Mouse (Mus musculus): Measurements from ENCODE around the gene Il15ra. TPM values are rescaled to one million over a fixed set of nuclear protein-coding genes. Genes with fewer than 3 reads are reported as not detected.

The Il15ra gene
- polyA plus RNA-seq (2015; fragmentation: Nextera tagmentation; extraction: Ambion mirVana): 0.39 and 0.80 TPM in 2 replicates

DNA sequence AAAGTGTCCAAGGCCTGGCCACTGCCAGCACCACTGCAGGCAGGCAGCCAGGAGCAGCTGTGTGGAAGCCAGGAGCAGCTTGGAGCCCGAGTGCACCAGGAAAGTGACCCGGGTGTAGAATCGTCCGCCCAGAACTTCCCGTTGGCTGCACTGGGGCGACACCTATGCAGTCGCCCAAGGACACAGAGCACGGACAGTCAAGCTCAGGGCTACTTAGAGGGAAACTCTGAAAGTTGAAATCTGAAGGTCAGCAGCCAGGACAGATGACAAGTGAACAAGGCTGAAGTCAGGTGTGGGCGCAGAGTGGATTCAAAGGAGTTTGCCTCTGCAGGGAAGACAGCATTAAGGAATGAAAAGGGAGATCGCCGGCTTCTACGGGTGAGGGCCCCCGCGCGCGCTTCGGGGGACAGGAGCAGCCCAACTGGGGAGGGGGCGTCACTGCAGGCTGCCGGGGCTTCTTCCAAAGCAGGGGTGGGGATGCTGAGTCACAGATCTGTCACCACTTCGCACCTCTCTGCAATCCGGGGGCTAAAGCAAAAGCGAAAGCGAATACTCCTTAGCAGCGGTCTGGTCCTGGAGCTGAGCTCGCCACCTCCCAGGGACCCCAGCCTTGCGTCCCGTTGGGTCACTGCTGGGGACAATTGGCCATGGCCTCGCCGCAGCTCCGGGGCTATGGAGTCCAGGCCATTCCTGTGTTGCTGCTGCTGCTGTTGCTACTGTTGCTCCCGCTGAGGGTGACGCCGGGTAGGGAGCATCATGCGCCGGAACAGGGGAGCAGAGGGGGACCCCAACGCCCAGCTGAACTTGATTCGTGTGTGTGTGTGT is at the start of gene Il15ra:
Gene Il15ra (plus strand): TSS at position 90 of the 825 bp plus-strand sequence.
- Histone ChIP-seq H3K4me2 (ENCODE audit: low read length) (peak within 1 kb of the TSS; percentile 99), H3K4me3 (replicated peaks; ENCODE audit: low read length) (peak within 1 kb of the TSS; percentile 62), H3K9me3 (ENCODE audit: control insufficient read depth, low read length) (no peaks in the 10 kb centered on the region), H3K27me3 (replicated peaks; ENCODE audit: control insufficient read depth, insufficient read depth, low read length) (peaks cover 13% of the 10 kb centered on the region; the same call in 1 of the 2 replicates), H3K36me3 (ENCODE audit: control insufficient read depth, insufficient read depth) (no peaks in the 10 kb centered on the region), H3K27ac (ENCODE audit: low read length) (no peak within 1 kb of the TSS), H3K4me1 (replicated peaks; ENCODE audit: control insufficient read depth, insufficient read depth, low read length) (peaks cover 18% of the 10 kb centered on the region), H3K9ac (replicated peaks; ENCODE audit: low read depth, low read length) (peak within 1 kb of the TSS; percentile 61)
- ATAC-seq: peak; percentile 69
- WGBS: under 1% methylated on average over 37 of the region's 37 CpGs

DNA sequence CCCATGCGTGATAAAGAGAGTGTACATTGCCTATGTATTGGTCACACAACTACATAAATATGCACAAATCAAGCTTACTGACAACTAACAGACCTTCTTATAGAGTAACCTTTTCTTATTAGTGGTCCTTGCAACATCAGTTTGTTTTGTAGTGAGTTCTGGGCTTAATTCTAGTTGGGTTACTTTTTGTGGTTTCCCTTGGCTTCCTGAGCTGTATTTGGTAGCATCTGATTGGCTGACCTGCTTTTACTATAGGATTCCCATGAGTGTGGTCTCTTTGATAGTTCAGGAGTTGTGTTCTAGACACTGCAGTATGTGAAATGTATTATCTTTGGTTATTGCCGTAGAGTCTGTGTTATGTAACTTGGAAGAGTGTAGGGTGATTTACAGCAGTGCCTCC is 47.5 kb upstream of the Il15ra start:
- 94% methylated on average over 2 of the region's 2 CpGs for WGBS
- H3K9ac ChIP-seq (replicated peaks; ENCODE audit: low read depth, low read length): no peak overlapping the region
- no peaks in the 10 kb centered on the region for H3K9me3 ChIP-seq (ENCODE audit: control insufficient read depth, low read length)
- H3K4me3 ChIP-seq (replicated peaks; ENCODE audit: low read length): no peak overlapping the region
- no peaks in the 10 kb centered on the region for H3K27me3 ChIP-seq (replicated peaks; ENCODE audit: control insufficient read depth, insufficient read depth, low read length)
- no peak overlapping the region for H3K4me2 ChIP-seq (ENCODE audit: low read length)
- no peaks in the 10 kb centered on the region for H3K36me3 ChIP-seq (ENCODE audit: control insufficient read depth, insufficient read depth)
- no peaks in the 10 kb centered on the region for H3K4me1 ChIP-seq (replicated peaks; ENCODE audit: control insufficient read depth, insufficient read depth, low read length)
- H3K27ac ChIP-seq (ENCODE audit: low read length): no peak overlapping the region
- ATAC-seq: no peak

- Histone ChIP-seq H3K27me3 (replicated peaks; ENCODE audit: control insufficient read depth, insufficient read depth, low read length) (no peaks in the 10 kb centered on the region), H3K9ac (replicated peaks; ENCODE audit: low read depth, low read length) (no peak overlapping the region), H3K4me1 (replicated peaks; ENCODE audit: control insufficient read depth, insufficient read depth, low read length) (peaks cover 3% of the 10 kb centered on the region; the same call in 1 of the 2 replicates), H3K27ac (ENCODE audit: low read length) (no peak overlapping the region), H3K4me3 (replicated peaks; ENCODE audit: low read length) (no peak overlapping the region), H3K36me3 (ENCODE audit: control insufficient read depth, insufficient read depth) (no peaks in the 10 kb centered on the region), H3K4me2 (ENCODE audit: low read length) (no peak overlapping the region), H3K9me3 (ENCODE audit: control insufficient read depth, low read length) (no peaks in the 10 kb centered on the region)
- WGBS: 21% methylated on average over 2 of the region's 2 CpGs
- ATAC-seq: no peak
Measured at GRCm38 (mm10) chr2:11659263-11659662, 45.8 kb upstream of the Il15ra start.

GRCm38 (mm10) chr2:11662143-11662906 is 42.8 kb upstream of the Il15ra start:
- WGBS: 85% methylated on average over 6 of the region's 6 CpGs
- no peak overlapping the region for H3K27ac ChIP-seq (ENCODE audit: low read length)
- no peak overlapping the region for H3K9ac ChIP-seq (replicated peaks; ENCODE audit: low read depth, low read length)
- H3K9me3 ChIP-seq (ENCODE audit: control insufficient read depth, low read length): no peaks in the 10 kb centered on the region
- no peak overlapping the region for H3K4me2 ChIP-seq (ENCODE audit: low read length)
- ATAC-seq: no peak
- H3K36me3 ChIP-seq (ENCODE audit: control insufficient read depth, insufficient read depth): no peaks in the 10 kb centered on the region
- no peaks in the 10 kb centered on the region for H3K27me3 ChIP-seq (replicated peaks; ENCODE audit: control insufficient read depth, insufficient read depth, low read length)
- H3K4me1 ChIP-seq (replicated peaks; ENCODE audit: control insufficient read depth, insufficient read depth, low read length): peaks cover 3% of the 10 kb centered on the region; the same call in 1 of the 2 replicates
- no peak overlapping the region for H3K4me3 ChIP-seq (replicated peaks; ENCODE audit: low read length)

GRCm38 (mm10) chr2:11662907-11663230 is 42.2 kb upstream of the Il15ra start:
- WGBS: 89% methylated on average over 1 of the region's 1 CpGs
- no peak for ATAC-seq

DNA sequence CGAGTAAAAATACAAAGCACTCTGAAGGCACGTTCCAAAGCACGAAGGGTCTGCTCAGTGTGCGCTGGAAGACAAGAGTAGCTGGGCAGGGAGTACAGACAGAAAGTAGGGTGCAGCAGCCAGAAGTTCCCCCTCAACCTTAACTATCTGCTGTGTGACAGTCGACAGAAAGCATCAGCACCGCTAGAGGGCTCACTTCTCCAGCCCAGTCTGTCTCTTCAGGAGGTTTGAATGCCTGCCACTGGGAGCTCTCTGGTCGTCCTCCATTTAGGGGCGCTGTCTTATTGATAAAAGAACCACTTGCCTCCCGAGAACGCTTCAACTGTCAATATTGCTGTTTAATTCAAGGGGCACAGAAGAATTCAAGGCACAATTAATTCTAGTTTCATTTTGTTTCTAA is 41.1 kb upstream of the Il15ra start:
- Histone ChIP-seq H3K4me2 (ENCODE audit: low read length) (peak overlapping the region; percentile 33), H3K4me1 (replicated peaks; ENCODE audit: control insufficient read depth, insufficient read depth, low read length) (peaks cover 3% of the 10 kb centered on the region; the same call in 1 of the 2 replicates), H3K4me3 (replicated peaks; ENCODE audit: low read length) (0 out of 2 replicates have a peak overlapping the region, but pooled peaks have one; percentile 4), H3K27ac (ENCODE audit: low read length) (no peak overlapping the region), H3K27me3 (replicated peaks; ENCODE audit: control insufficient read depth, insufficient read depth, low read length) (no peaks in the 10 kb centered on the region), H3K36me3 (ENCODE audit: control insufficient read depth, insufficient read depth) (no peaks in the 10 kb centered on the region), H3K9ac (replicated peaks; ENCODE audit: low read depth, low read length) (no peak overlapping the region; the same call in 1 of the 2 replicates), H3K9me3 (ENCODE audit: control insufficient read depth, low read length) (no peaks in the 10 kb centered on the region)
- peak; percentile 90 for ATAC-seq
- WGBS: 5% methylated on average over 10 of the region's 10 CpGs

More at GRCm38 (mm10) chr2:11662907-11663230, 42.2 kb upstream of the Il15ra start:
- Histone ChIP-seq H3K36me3 (ENCODE audit: control insufficient read depth, insufficient read depth) (no peaks in the 10 kb centered on the region), H3K27ac (ENCODE audit: low read length) (no peak overlapping the region), H3K9ac (replicated peaks; ENCODE audit: low read depth, low read length) (no peak overlapping the region), H3K4me1 (replicated peaks; ENCODE audit: control insufficient read depth, insufficient read depth, low read length) (peaks cover 3% of the 10 kb centered on the region; the same call in 1 of the 2 replicates), H3K4me2 (ENCODE audit: low read length) (no peak overlapping the region), H3K27me3 (replicated peaks; ENCODE audit: control insufficient read depth, insufficient read depth, low read length) (no peaks in the 10 kb centered on the region), H3K4me3 (replicated peaks; ENCODE audit: low read length) (no peak overlapping the region), H3K9me3 (ENCODE audit: control insufficient read depth, low read length) (no peaks in the 10 kb centered on the region)

DNA sequence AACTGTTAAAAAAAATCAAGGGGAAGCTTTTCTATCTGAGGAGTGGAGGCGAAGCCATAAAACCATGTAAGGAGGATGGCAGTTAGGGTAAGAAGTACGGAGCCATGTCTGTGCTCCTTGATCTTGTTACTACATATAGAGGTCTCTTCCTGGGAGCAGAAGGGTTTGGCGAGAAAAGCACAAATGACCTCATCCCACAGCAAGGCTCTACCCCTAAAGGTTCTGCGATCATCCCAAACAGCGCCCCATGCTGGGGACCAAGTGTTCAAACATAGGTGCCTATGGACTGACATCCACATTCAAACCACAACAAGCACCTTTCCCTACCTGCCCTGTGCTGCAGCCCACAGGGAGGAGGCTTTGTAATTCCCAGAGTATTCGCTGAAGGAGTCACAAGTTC is 40.7 kb upstream of the Il15ra start:
- no peaks in the 10 kb centered on the region for H3K36me3 ChIP-seq (ENCODE audit: control insufficient read depth, insufficient read depth)
- peak; percentile 66 for ATAC-seq

GRCm38 (mm10) chr2:11664806-11665205 is 40.3 kb upstream of the Il15ra start:
- no peak overlapping the region for H3K27ac ChIP-seq (ENCODE audit: low read length)
- H3K36me3 ChIP-seq (ENCODE audit: control insufficient read depth, insufficient read depth): no peaks in the 10 kb centered on the region
- H3K4me3 ChIP-seq (replicated peaks; ENCODE audit: low read length): no peak overlapping the region
- no peak overlapping the region for H3K9ac ChIP-seq (replicated peaks; ENCODE audit: low read depth, low read length)
- WGBS: 80% methylated on average over 4 of the region's 4 CpGs
- no peaks in the 10 kb centered on the region for H3K27me3 ChIP-seq (replicated peaks; ENCODE audit: control insufficient read depth, insufficient read depth, low read length)
- peaks cover 3% of the 10 kb centered on the region; the same call in 1 of the 2 replicates for H3K4me1 ChIP-seq (replicated peaks; ENCODE audit: control insufficient read depth, insufficient read depth, low read length)
- no peak overlapping the region for H3K4me2 ChIP-seq (ENCODE audit: low read length)
- H3K9me3 ChIP-seq (ENCODE audit: control insufficient read depth, low read length): no peaks in the 10 kb centered on the region
- no peak for ATAC-seq

More for the DNA sequence above, 40.7 kb upstream of the Il15ra start:
- H3K9ac ChIP-seq (replicated peaks; ENCODE audit: low read depth, low read length): no peak overlapping the region; the same call in 1 of the 2 replicates
- no peaks in the 10 kb centered on the region for H3K27me3 ChIP-seq (replicated peaks; ENCODE audit: control insufficient read depth, insufficient read depth, low read length)
- 39% methylated on average over 6 of the region's 6 CpGs for WGBS
- peak overlapping the region; percentile 33 for H3K4me2 ChIP-seq (ENCODE audit: low read length)
- no peaks in the 10 kb centered on the region for H3K9me3 ChIP-seq (ENCODE audit: control insufficient read depth, low read length)
- peaks cover 3% of the 10 kb centered on the region; the same call in 1 of the 2 replicates for H3K4me1 ChIP-seq (replicated peaks; ENCODE audit: control insufficient read depth, insufficient read depth, low read length)
- H3K27ac ChIP-seq (ENCODE audit: low read length): no peak overlapping the region
- 0 out of 2 replicates have a peak overlapping the region, but pooled peaks have one; percentile 4 for H3K4me3 ChIP-seq (replicated peaks; ENCODE audit: low read length)

DNA sequence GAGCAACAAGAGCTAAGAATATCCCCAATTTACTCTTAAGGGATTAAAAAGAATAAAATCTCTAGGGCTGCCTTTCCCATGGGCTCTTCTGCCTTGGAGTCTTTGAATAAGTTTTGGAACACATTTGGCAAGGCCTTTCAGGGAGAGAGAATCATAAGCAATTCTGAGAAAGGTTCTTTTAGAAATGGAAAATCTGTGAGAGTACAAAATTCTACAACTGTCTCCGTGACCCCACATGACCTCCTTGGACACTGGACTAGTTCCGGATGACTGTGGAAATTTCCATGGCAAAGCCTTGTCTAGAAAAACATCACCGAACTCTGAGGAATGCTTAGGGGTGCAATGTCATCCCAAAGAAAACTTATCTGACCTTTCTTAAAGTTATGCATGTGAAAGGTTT is 39.8 kb upstream of the Il15ra start:
- Histone ChIP-seq H3K36me3 (ENCODE audit: control insufficient read depth, insufficient read depth) (no peaks in the 10 kb centered on the region), H3K4me1 (replicated peaks; ENCODE audit: control insufficient read depth, insufficient read depth, low read length) (peaks cover 3% of the 10 kb centered on the region; the same call in 1 of the 2 replicates), H3K4me3 (replicated peaks; ENCODE audit: low read length) (no peak overlapping the region), H3K4me2 (ENCODE audit: low read length) (no peak overlapping the region), H3K9ac (replicated peaks; ENCODE audit: low read depth, low read length) (no peak overlapping the region), H3K27me3 (replicated peaks; ENCODE audit: control insufficient read depth, insufficient read depth, low read length) (no peaks in the 10 kb centered on the region), H3K9me3 (ENCODE audit: control insufficient read depth, low read length) (no peaks in the 10 kb centered on the region), H3K27ac (ENCODE audit: low read length) (no peak overlapping the region)
- 90% methylated on average over 3 of the region's 3 CpGs for WGBS
- ATAC-seq: no peak
